Mouse (Mus musculus): Measurements from ENCODE around the gene Eif4a1. TPM values are rescaled to one million over a fixed set of nuclear protein-coding genes. Genes with fewer than 3 reads are reported as not detected.
A peak's percentile ranks its signal among the peaks of the same experiment; 100 is the strongest.
"Not testable (repeated sequence)": the region's sequence is repeated elsewhere in the genome, so short reads cannot be mapped to it uniquely, and the experiment has no call there.

Gene Eif4a1
- polyA plus RNA-seq, 1 experiment from 2014 or later, result 481 TPM

- peak; percentile 89 for DNase-seq (ENCODE audit: low spot score)
- 1% methylated on average over 50 of the region's 50 CpGs for WGBS
- Histone ChIP-seq H3K36me3 (peaks cover 15% of the 10 kb centered on the region), H3K4me1 (peaks cover 29% of the 10 kb centered on the region), H3K27me3 (ENCODE audit: insufficient read depth, poor library complexity, severe bottlenecking) (no peaks in the 10 kb centered on the region), H3K27ac (peak overlapping the region; percentile 98), H3K9me3 (no peaks in the 10 kb centered on the region), H3K4me3 (peak overlapping the region; percentile 99)
These were observed 38.9 kb downstream of the Eif4a1 start for GRCm38 (mm10) chr11:69633128-69633866.

- DNase-seq (ENCODE audit: low spot score), result peak; percentile 100
- Histone ChIP-seq H3K27me3 (ENCODE audit: insufficient read depth, poor library complexity, severe bottlenecking) (no peaks in the 10 kb centered on the region), H3K27ac (peak within 1 kb of the TSS; percentile 98), H3K9me3 (no peaks in the 10 kb centered on the region), H3K36me3 (peaks cover 10% of the 10 kb centered on the region), H3K4me1 (peaks cover 29% of the 10 kb centered on the region), H3K4me3 (peak within 1 kb of the TSS; percentile 99)
- WGBS, result under 1% methylated on average over 55 of the region's 56 CpGs
These were observed 39.7 kb downstream of the Eif4a1 start, which contains the start of gene Fxr2 for GRCm38 (mm10) chr11:69632284-69633089. TSS of gene Fxr2 (plus strand) at chr11:69632990.

- Histone ChIP-seq H3K36me3 (no peaks in the 10 kb centered on the region), H3K9me3 (no peaks in the 10 kb centered on the region), H3K27ac (no peak overlapping the region), H3K4me1 (peaks cover 16% of the 10 kb centered on the region), H3K27me3 (ENCODE audit: insufficient read depth, poor library complexity, severe bottlenecking) (no peaks in the 10 kb centered on the region), H3K4me3 (no peak overlapping the region)
- 69% methylated on average over 1 of the region's 1 CpGs for WGBS
- no peak for DNase-seq (ENCODE audit: low spot score)
These were observed 42.4 kb downstream of the Eif4a1 start for GRCm38 (mm10) chr11:69629802-69630201.

GRCm38 (mm10) chr11:69628286-69628685 lies 43.9 kb downstream of the Eif4a1 start:
- DNase-seq (ENCODE audit: low spot score), result peak; percentile 92
- 36% methylated on average over 6 of the region's 6 CpGs for WGBS
- Histone ChIP-seq H3K4me3 (no peak overlapping the region), H3K27ac (no peak overlapping the region), H3K27me3 (ENCODE audit: insufficient read depth, poor library complexity, severe bottlenecking) (no peaks in the 10 kb centered on the region), H3K9me3 (no peaks in the 10 kb centered on the region), H3K4me1 (0 out of 2 replicates have a peak, but pooled peaks cover 4% of the 10 kb centered on the region), H3K36me3 (no peaks in the 10 kb centered on the region)

- not testable (repeated sequence) for H3K27ac ChIP-seq; DNase-seq (ENCODE audit: low spot score); H3K36me3 ChIP-seq; H3K27me3 ChIP-seq (ENCODE audit: insufficient read depth, poor library complexity, severe bottlenecking); H3K9me3 ChIP-seq; H3K4me3 ChIP-seq
- H3K4me1 ChIP-seq, result peaks cover 22% of the 10 kb centered on the region
- whole genome bisulfite sequencing, result 85% methylated on average over 2 of the region's 2 CpGs
These were observed 47.9 kb downstream of the Eif4a1 start for GRCm38 (mm10) chr11:69624339-69624738.

GRCm38 (mm10) chr11:69623006-69623405 lies 49.2 kb downstream of the Eif4a1 start:
- Histone ChIP-seq H3K27me3 (ENCODE audit: insufficient read depth, poor library complexity, severe bottlenecking) (no peaks in the 10 kb centered on the region), H3K27ac (0 out of 2 replicates have a peak overlapping the region, but pooled peaks have one; percentile 93), H3K4me3 (peak overlapping the region; percentile 74; the same call in 1 of the 2 replicates), H3K4me1 (peaks cover 26% of the 10 kb centered on the region), H3K9me3 (no peaks in the 10 kb centered on the region), H3K36me3 (no peaks in the 10 kb centered on the region)
- DNase-seq (ENCODE audit: low spot score), result no peak
- 56% methylated on average over 4 of the region's 4 CpGs for WGBS

- Histone ChIP-seq H3K4me1 (peaks cover 31% of the 10 kb centered on the region), H3K9me3 (no peaks in the 10 kb centered on the region), H3K4me3 (peak overlapping the region; percentile 74), H3K36me3 (no peaks in the 10 kb centered on the region), H3K27me3 (ENCODE audit: insufficient read depth, poor library complexity, severe bottlenecking) (peaks cover 3% of the 10 kb centered on the region; the same call in 1 of the 2 replicates), H3K27ac (peak overlapping the region; percentile 93)
- DNase-seq (ENCODE audit: low spot score), result no peak
- 39% methylated on average over 6 of the region's 6 CpGs for WGBS
These were observed 49.8 kb downstream of the Eif4a1 start for GRCm38 (mm10) chr11:69622406-69622805.

GRCm38 (mm10) chr11:69621571-69622268 lies 50.5 kb downstream of the Eif4a1 start, which contains the start of gene Sat2:
TSS of gene Sat2 (plus strand) at chr11:69622024.
- DNase-seq (ENCODE audit: low spot score), result peak; percentile 95
- no peaks in the 10 kb centered on the region for H3K9me3 ChIP-seq
- 3% methylated on average over 20 of the region's 20 CpGs for WGBS
- peaks cover 3% of the 10 kb centered on the region; the same call in 1 of the 2 replicates for H3K27me3 ChIP-seq (ENCODE audit: insufficient read depth, poor library complexity, severe bottlenecking)
- peak within 1 kb of the TSS; percentile 93 for H3K27ac ChIP-seq
- no peaks in the 10 kb centered on the region for H3K36me3 ChIP-seq
- H3K4me3 ChIP-seq, result peak within 1 kb of the TSS; percentile 74
- peaks cover 36% of the 10 kb centered on the region for H3K4me1 ChIP-seq

- Histone ChIP-seq H3K9me3 (no peaks in the 10 kb centered on the region), H3K27ac (peak overlapping the region; percentile 93), H3K4me3 (no peak overlapping the region), H3K4me1 (peaks cover 37% of the 10 kb centered on the region), H3K36me3 (no peaks in the 10 kb centered on the region), H3K27me3 (ENCODE audit: insufficient read depth, poor library complexity, severe bottlenecking) (peaks cover 5% of the 10 kb centered on the region; the same call in 1 of the 2 replicates)
- DNase-seq (ENCODE audit: low spot score), result no peak
- 66% methylated on average over 7 of the region's 7 CpGs for WGBS
These were observed 51.7 kb downstream of the Eif4a1 start for GRCm38 (mm10) chr11:69620394-69621081.

GRCm38 (mm10) chr11:69617805-69618204 lies 54.4 kb downstream of the Eif4a1 start, which contains the start of gene Shbg:
TSS of gene Shbg (minus strand) at chr11:69617905.
- Histone ChIP-seq H3K27me3 (ENCODE audit: insufficient read depth, poor library complexity, severe bottlenecking) (peaks cover 10% of the 10 kb centered on the region; the same call in 1 of the 2 replicates), H3K36me3 (no peaks in the 10 kb centered on the region), H3K27ac (no peak within 1 kb of the TSS), H3K9me3 (no peaks in the 10 kb centered on the region), H3K4me3 (no peak within 1 kb of the TSS), H3K4me1 (peaks cover 42% of the 10 kb centered on the region)
- WGBS, result 54% methylated on average over 5 of the region's 5 CpGs
- no peak for DNase-seq (ENCODE audit: low spot score)
